In genomic region chr15:97587571-97588205, GRCm38 (mm10) we compare ENCODE assay signal across 34 mouse cellular contexts.
"Had no signal": no experiment of that assay in that cellular context is flagged by ENCODE, and none has a peak within 500 bp of the region (broad histone marks: within the 10 kb centered on the region; RNA-seq: fewer than 3 reads in every experiment).

No protein-coding gene starts in this region.

- H3K27me3 ChIP-seq: heart, embryonic 12.5 days; heart, embryonic 13.5 days; heart, embryonic 15.5 days; hindbrain, embryonic 12.5 days; hindbrain, embryonic 13.5 days; hindbrain, embryonic 15.5 days; intestine, embryonic 15.5 days; kidney, embryonic 15.5 days had no signal

- ATAC-seq: hindbrain, embryonic 16.5 days; hindbrain, postnatal 0 days; inflammation-experienced regulatory T-cells, adult 6 months; intestine, embryonic 15.5 days; intestine, embryonic 16.5 days; intestine, postnatal 0 days had no signal

- H3K4me2 ChIP-seq: heart, embryonic 11.5 days; heart, embryonic 12.5 days; heart, embryonic 13.5 days; heart, embryonic 15.5 days; hindbrain, embryonic 12.5 days; hindbrain, embryonic 13.5 days; hindbrain, embryonic 14.5 days; hindbrain, embryonic 15.5 days; intestine, embryonic 15.5 days; kidney, embryonic 15.5 days had no signal

- H3K27ac ChIP-seq: heart, embryonic 13.5 days; heart, embryonic 15.5 days; hindbrain, embryonic 10.5 days; hindbrain, embryonic 12.5 days; hindbrain, embryonic 13.5 days; hindbrain, embryonic 14.5 days; hindbrain, embryonic 15.5 days; hindbrain, postnatal 0 days; intestine, embryonic 15.5 days; kidney, embryonic 15.5 days; kidney, postnatal 0 days; layer of hippocampus, adult 2 months; left cerebral cortex, adult 2 months had no signal

- H3K36me3 ChIP-seq: heart, embryonic 12.5 days; heart, embryonic 13.5 days; heart, embryonic 15.5 days; hindbrain, embryonic 10.5 days; hindbrain, embryonic 12.5 days; hindbrain, embryonic 13.5 days; hindbrain, embryonic 15.5 days; intestine, embryonic 15.5 days; kidney, embryonic 15.5 days had no signal

- H3K4me3 ChIP-seq: heart, embryonic 12.5 days; heart, embryonic 13.5 days; heart, embryonic 15.5 days; hindbrain, embryonic 10.5 days; hindbrain, embryonic 12.5 days; hindbrain, embryonic 13.5 days; hindbrain, embryonic 15.5 days; intestine, embryonic 15.5 days; kidney, embryonic 15.5 days; layer of hippocampus, adult 2 months; left cerebral cortex, adult 2 months had no signal

- DNase-seq: heart, postnatal 10 days; heart, postnatal 14 days; heart, postnatal 36 days; heart, postnatal 4 days; kidney, adult 11 months; kidney, adult 18-20 months; kidney, adult 2 months; kidney, adult 8-10 months; kidney, adult 9 months; kidney, postnatal 10 days; kidney, postnatal 14 days; kidney, postnatal 36 days; kidney, postnatal 4 days; layer of hippocampus, adult 9-11 months; layer of hippocampus, postnatal 36 days had no signal

- H3K4me1 ChIP-seq: heart, embryonic 13.5 days; hindbrain, embryonic 12.5 days; hindbrain, embryonic 13.5 days; hindbrain, embryonic 15.5 days; intestine, embryonic 15.5 days had no signal

- H3K9ac ChIP-seq: heart, embryonic 12.5 days; heart, embryonic 13.5 days; heart, embryonic 15.5 days; hindbrain, embryonic 12.5 days; hindbrain, embryonic 13.5 days; hindbrain, embryonic 14.5 days; hindbrain, embryonic 15.5 days; intestine, embryonic 15.5 days; kidney, embryonic 15.5 days had no signal

- H3K9me3 ChIP-seq: heart, embryonic 12.5 days; heart, embryonic 13.5 days; heart, embryonic 15.5 days; hindbrain, embryonic 10.5 days; hindbrain, embryonic 12.5 days; hindbrain, embryonic 13.5 days; hindbrain, embryonic 15.5 days; intestine, embryonic 15.5 days; kidney, embryonic 15.5 days had no signal
